Mouse (Mus musculus) neural tube, embryonic 12.5 days (tissue): Measurements from ENCODE around the gene Tas2r143. TPM values are rescaled to one million over a fixed set of nuclear protein-coding genes. Genes with fewer than 3 reads are reported as not detected.

Experiments
- ATAC-seq: fragments of 200-750 bp; cut with Nextera tagmentation; 2 replicates; pipeline ENCODE4 v1.8.0; 2017; ENCODE audit warnings: low read depth, mild to moderate bottlenecking, moderate TSS enrichment, moderate library complexity; ENCODE audit not compliant: low FRiP score
- H3K27ac ChIP-seq: fragments of 300-500 bp; sonication (generic); 2 replicates; pipeline ENCODE4 v1.5.1; 2016
- H3K27me3 ChIP-seq: fragments of 300-500 bp; sonication (generic); replicated peaks from 2 replicates; pipeline ENCODE4 v1.6.1; 2016; ENCODE audit warnings: mild to moderate bottlenecking
- H3K36me3 ChIP-seq: fragments of 300-500 bp; sonication (generic); 2 replicates; pipeline ENCODE4 v1.6.1; 2016; ENCODE audit warnings: mild to moderate bottlenecking
- H3K4me1 ChIP-seq: fragments of 300-500 bp; sonication (generic); 2 replicates; pipeline ENCODE4 v1.6.1; 2016
- H3K4me2 ChIP-seq: fragments of 300-500 bp; sonication (generic); replicated peaks from 2 replicates; pipeline ENCODE4 v1.6.1; 2016; ENCODE audit warnings: mild to moderate bottlenecking
- H3K4me3 ChIP-seq: fragments of 300-500 bp; sonication (generic); 2 replicates; pipeline ENCODE4 v1.5.1; 2016
- H3K9ac ChIP-seq: fragments of 300-500 bp; sonication (generic); 2 replicates; pipeline ENCODE4 v1.6.1; 2016; ENCODE audit warnings: mild to moderate bottlenecking
- H3K9me3 ChIP-seq: fragments of 300-500 bp; sonication (generic); 2 replicates; pipeline ENCODE4 v1.6.1; 2016; ENCODE audit warnings: mild to moderate bottlenecking
- WGBS: fragments of 180-500 bp; shearing (Covaris S2); methylation state at CpG from one replicate; pipeline ENCODE4 v1.1.7; 2016; 5-methylcytosine and 5-hydroxymethylcytosine counted together
- polyA plus RNA-seq: library from polyadenylated mRNA; unstranded; fragments of >200 nt; fragmentation: Nextera tagmentation; extraction: Ambion mirVana; gene quantifications from 2 replicates; pipeline ENCODE4 v1.2.1, GENCODE M21; 2016

The Tas2r143 gene
- polyA plus RNA-seq, 1 experiment from 2014 or later = not detected

- no peak overlapping the region for H3K9ac ChIP-seq
- ATAC-seq = no peak
- H3K27ac ChIP-seq = no peak overlapping the region
- no peak overlapping the region for H3K4me2 ChIP-seq
- H3K27me3 ChIP-seq = no peaks in the 10 kb centered on the region
- no peaks in the 10 kb centered on the region for H3K36me3 ChIP-seq
- WGBS = 30% methylated on average over 2 of the region's 2 CpGs
- H3K9me3 ChIP-seq = no peaks in the 10 kb centered on the region
- no peaks in the 10 kb centered on the region for H3K4me1 ChIP-seq
- H3K4me3 ChIP-seq = no peak overlapping the region
These were observed 18.8 kb upstream of the Tas2r143 start for GRCm38 (mm10) chr6:42381221-42381620.

GRCm38 (mm10) chr6:42381916-42382381 is 18.1 kb upstream of the Tas2r143 start:
- ATAC-seq = no peak
- Histone ChIP-seq H3K9ac (no peak overlapping the region), H3K36me3 (no peaks in the 10 kb centered on the region), H3K27ac (no peak overlapping the region), H3K9me3 (no peaks in the 10 kb centered on the region), H3K27me3 (no peaks in the 10 kb centered on the region), H3K4me1 (no peaks in the 10 kb centered on the region), H3K4me2 (no peak overlapping the region), H3K4me3 (no peak overlapping the region)
- 66% methylated on average over 9 of the region's 9 CpGs for WGBS

GRCm38 (mm10) chr6:42383360-42383759 is 16.7 kb upstream of the Tas2r143 start:
- Histone ChIP-seq H3K27ac (no peak overlapping the region), H3K27me3 (no peaks in the 10 kb centered on the region), H3K4me2 (no peak overlapping the region), H3K4me1 (no peaks in the 10 kb centered on the region), H3K36me3 (no peaks in the 10 kb centered on the region), H3K9me3 (no peaks in the 10 kb centered on the region), H3K4me3 (no peak overlapping the region), H3K9ac (no peak overlapping the region)
- 92% methylated on average over 5 of the region's 5 CpGs for WGBS
- ATAC-seq = no peak

- no peak overlapping the region for H3K4me3 ChIP-seq
- WGBS = 80% methylated on average over 4 of the region's 4 CpGs
- no peaks in the 10 kb centered on the region for H3K9me3 ChIP-seq
- no peaks in the 10 kb centered on the region for H3K27me3 ChIP-seq
- no peak overlapping the region for H3K4me2 ChIP-seq
- no peaks in the 10 kb centered on the region for H3K4me1 ChIP-seq
- H3K9ac ChIP-seq = no peak overlapping the region
- no peaks in the 10 kb centered on the region for H3K36me3 ChIP-seq
- ATAC-seq = no peak
- no peak overlapping the region for H3K27ac ChIP-seq
These were observed 14.4 kb upstream of the Tas2r143 start for GRCm38 (mm10) chr6:42385635-42386034.

GRCm38 (mm10) chr6:42391796-42392330 is 8.2 kb upstream of the Tas2r143 start:
- 44% methylated on average over 2 of the region's 2 CpGs for WGBS
- ATAC-seq = no peak

GRCm38 (mm10) chr6:42395960-42396809 is 3.9 kb upstream of the Tas2r143 start:
- Histone ChIP-seq H3K27ac (no peak overlapping the region), H3K4me3 (no peak overlapping the region), H3K36me3 (no peaks in the 10 kb centered on the region), H3K9me3 (no peaks in the 10 kb centered on the region), H3K9ac (no peak overlapping the region), H3K27me3 (no peaks in the 10 kb centered on the region), H3K4me1 (no peaks in the 10 kb centered on the region), H3K4me2 (no peak overlapping the region)
- 85% methylated on average over 9 of the region's 9 CpGs for WGBS
- no peak for ATAC-seq

More at GRCm38 (mm10) chr6:42391796-42392330, 8.2 kb upstream of the Tas2r143 start:
- Histone ChIP-seq H3K27me3 (no peaks in the 10 kb centered on the region), H3K9me3 (no peaks in the 10 kb centered on the region), H3K27ac (no peak overlapping the region), H3K4me1 (no peaks in the 10 kb centered on the region), H3K4me2 (no peak overlapping the region), H3K36me3 (no peaks in the 10 kb centered on the region), H3K9ac (no peak overlapping the region), H3K4me3 (no peak overlapping the region)

- 76% methylated on average over 3 of the region's 3 CpGs for WGBS
- H3K9ac ChIP-seq = no peak overlapping the region
These were observed 2.9 kb upstream of the Tas2r143 start for GRCm38 (mm10) chr6:42397041-42397657.

GRCm38 (mm10) chr6:42398285-42398684 is 1.8 kb upstream of the Tas2r143 start:
- no peak overlapping the region for H3K4me3 ChIP-seq
- H3K36me3 ChIP-seq = no peaks in the 10 kb centered on the region
- no peaks in the 10 kb centered on the region for H3K4me1 ChIP-seq
- H3K9ac ChIP-seq = no peak overlapping the region
- ATAC-seq = no peak
- H3K9me3 ChIP-seq = no peaks in the 10 kb centered on the region
- 82% methylated on average over 3 of the region's 3 CpGs for WGBS
- H3K27ac ChIP-seq = no peak overlapping the region
- H3K4me2 ChIP-seq = no peak overlapping the region
- H3K27me3 ChIP-seq = no peaks in the 10 kb centered on the region

More at GRCm38 (mm10) chr6:42397041-42397657, 2.9 kb upstream of the Tas2r143 start:
- Histone ChIP-seq H3K27ac (no peak overlapping the region), H3K4me2 (no peak overlapping the region), H3K4me3 (no peak overlapping the region), H3K27me3 (no peaks in the 10 kb centered on the region), H3K36me3 (no peaks in the 10 kb centered on the region), H3K4me1 (no peaks in the 10 kb centered on the region), H3K9me3 (no peaks in the 10 kb centered on the region)
- ATAC-seq = no peak

GRCm38 (mm10) chr6:42398998-42399397 is 1.0 kb upstream of the Tas2r143 start:
- no peak for ATAC-seq
- Histone ChIP-seq H3K4me3 (no peak overlapping the region), H3K9ac (no peak overlapping the region), H3K27ac (no peak overlapping the region), H3K9me3 (no peaks in the 10 kb centered on the region), H3K4me2 (no peak overlapping the region), H3K27me3 (no peaks in the 10 kb centered on the region), H3K36me3 (no peaks in the 10 kb centered on the region), H3K4me1 (no peaks in the 10 kb centered on the region)
- 90% methylated on average over 1 of the region's 1 CpGs for WGBS

- ATAC-seq = no peak
- no peak within 1 kb of the TSS for H3K27ac ChIP-seq
- H3K27me3 ChIP-seq = no peaks in the 10 kb centered on the region
- no peaks in the 10 kb centered on the region for H3K36me3 ChIP-seq
- WGBS = 85% methylated on average over 2 of the region's 2 CpGs
- H3K4me1 ChIP-seq = no peaks in the 10 kb centered on the region
- no peak within 1 kb of the TSS for H3K4me3 ChIP-seq
- no peaks in the 10 kb centered on the region for H3K9me3 ChIP-seq
- H3K9ac ChIP-seq = no peak within 1 kb of the TSS
- no peak within 1 kb of the TSS for H3K4me2 ChIP-seq
These were observed 5.1 kb downstream of the Tas2r143 start, which contains the start of gene Tas2r135 for GRCm38 (mm10) chr6:42405134-42405533. Gene Tas2r135, plus strand, starts transcription at chr6:42405434.

- no peaks in the 10 kb centered on the region for H3K9me3 ChIP-seq
- no peak overlapping the region for H3K27ac ChIP-seq
- H3K4me1 ChIP-seq = no peaks in the 10 kb centered on the region
- WGBS = 89% methylated on average over 2 of the region's 2 CpGs
- no peak overlapping the region for H3K9ac ChIP-seq
- no peak overlapping the region for H3K4me3 ChIP-seq
- no peak for ATAC-seq
- no peak overlapping the region for H3K4me2 ChIP-seq
- no peaks in the 10 kb centered on the region for H3K27me3 ChIP-seq
- no peaks in the 10 kb centered on the region for H3K36me3 ChIP-seq
These were observed 19.4 kb downstream of the Tas2r143 start for GRCm38 (mm10) chr6:42419443-42419842.

GRCm38 (mm10) chr6:42421439-42421838 is 21.4 kb downstream of the Tas2r143 start:
- Histone ChIP-seq H3K36me3 (no peaks in the 10 kb centered on the region), H3K9me3 (no peaks in the 10 kb centered on the region), H3K4me3 (no peak overlapping the region), H3K27ac (no peak overlapping the region), H3K27me3 (no peaks in the 10 kb centered on the region), H3K4me2 (no peak overlapping the region), H3K9ac (no peak overlapping the region), H3K4me1 (no peaks in the 10 kb centered on the region)
- ATAC-seq = no peak
- 82% methylated on average over 2 of the region's 2 CpGs for WGBS
